Mouse (Mus musculus) E14TG2a.4 (cell line): ENCODE data around the gene Larp6.
A peak's percentile ranks its signal among the peaks of the same experiment; 100 is the strongest.

Experiments
- CTCF ChIP-seq: conservative IDR thresholded peaks from 2 replicates; pipeline ENCODE4 v1.5.1; 2014; ENCODE audit warnings: low read length
- NANOG ChIP-seq: IDR thresholded peaks from 2 replicates; pipeline ENCODE4 v1.6.1; 2014; ENCODE audit warnings: borderline replicate concordance, low read length, mixed read lengths
- POU5F1 ChIP-seq: IDR thresholded peaks from 2 replicates; pipeline ENCODE4 v1.6.1; 2014; ENCODE audit warnings: low read length, borderline replicate concordance

DNA sequence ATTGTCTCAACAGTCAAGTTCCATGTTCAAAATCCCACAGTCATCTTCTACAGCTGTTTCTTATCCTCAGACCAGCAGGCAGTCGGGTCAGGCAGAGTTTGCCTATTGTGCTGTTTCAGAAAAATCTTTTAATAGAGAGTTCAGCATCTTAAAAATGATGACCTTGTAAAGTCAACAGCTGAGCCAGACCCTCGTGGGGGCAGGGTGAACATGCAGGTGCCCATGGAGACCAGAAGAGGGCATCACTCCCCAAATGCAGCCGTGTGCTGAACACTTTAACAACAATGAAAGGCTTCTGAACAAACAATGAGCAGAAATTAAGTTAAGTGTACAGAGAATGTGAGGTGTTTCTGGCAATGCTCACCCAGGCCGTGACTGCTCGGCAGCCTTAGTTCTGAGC, 3.0 kb downstream of the Larp6 start:
- TF ChIP-seq CTCF, result peak; percentile 28
- TF ChIP-seq POU5F1, result no peak
- no peak for TF ChIP-seq NANOG
